Mouse (Mus musculus): ENCODE measurements at regions not wholly inside any gene's neighbourhood (a gene's known extent, or its start where the extent isn't known, plus 50 kb on each side); places are given as distances from the start of the nearest gene placed in this dataset.

DNA sequence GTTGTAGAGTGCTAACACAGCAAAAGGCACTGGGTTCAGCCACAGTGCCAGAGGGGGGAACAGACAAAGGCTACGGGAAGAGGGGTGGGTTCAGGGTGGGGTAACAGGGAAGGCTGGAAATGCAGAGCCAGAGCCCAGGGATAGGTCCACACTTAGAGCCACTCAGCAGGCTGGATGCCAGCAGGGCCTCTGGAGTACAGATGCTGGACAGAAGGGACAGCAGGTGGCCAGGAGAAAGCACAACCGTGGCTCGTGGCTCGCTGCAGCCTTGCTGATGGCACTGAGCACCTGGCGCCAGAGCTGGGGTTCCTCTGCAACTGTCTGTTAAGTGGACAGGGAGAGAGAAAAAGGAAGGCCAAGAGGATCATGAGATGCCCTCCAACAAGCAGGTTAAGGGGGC lies 174.2 kb downstream of the Mroh4 start:
- DNase-seq (ENCODE audit: extremely low read depth, insufficient read length, low spot score), result no peak

DNA sequence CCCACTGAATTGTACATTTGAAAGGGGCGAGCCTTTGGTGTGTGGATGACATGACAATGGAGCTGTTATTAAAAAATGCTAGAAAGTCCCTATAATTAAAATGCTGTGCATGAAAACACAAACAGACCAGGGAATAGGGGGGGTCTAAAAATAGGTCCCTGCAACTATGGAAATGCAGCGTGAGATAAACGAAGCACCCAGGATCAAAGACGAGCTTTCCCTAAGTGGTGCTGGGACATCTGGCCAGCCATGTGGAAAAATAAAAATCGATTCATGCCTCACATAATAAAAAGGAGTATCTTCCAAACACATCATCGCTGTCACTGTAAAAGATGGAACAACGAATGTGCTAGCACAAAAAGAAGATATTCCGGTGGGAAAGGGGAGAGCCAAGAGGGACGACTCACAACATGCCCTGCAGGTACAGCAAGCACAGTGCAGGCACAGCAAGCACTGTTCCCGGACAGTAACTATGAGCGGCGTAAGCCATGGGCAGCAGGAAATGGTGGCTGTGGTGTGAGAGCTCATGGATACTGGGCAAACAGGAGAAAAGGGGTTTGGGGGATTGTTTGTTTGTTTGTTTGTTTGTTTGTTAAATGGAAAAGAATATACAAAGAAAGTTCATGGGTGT lies 176.7 kb downstream of the Mroh4 start:
- DNase-seq (ENCODE audit: extremely low read depth, insufficient read length, low spot score), result no peak

DNA sequence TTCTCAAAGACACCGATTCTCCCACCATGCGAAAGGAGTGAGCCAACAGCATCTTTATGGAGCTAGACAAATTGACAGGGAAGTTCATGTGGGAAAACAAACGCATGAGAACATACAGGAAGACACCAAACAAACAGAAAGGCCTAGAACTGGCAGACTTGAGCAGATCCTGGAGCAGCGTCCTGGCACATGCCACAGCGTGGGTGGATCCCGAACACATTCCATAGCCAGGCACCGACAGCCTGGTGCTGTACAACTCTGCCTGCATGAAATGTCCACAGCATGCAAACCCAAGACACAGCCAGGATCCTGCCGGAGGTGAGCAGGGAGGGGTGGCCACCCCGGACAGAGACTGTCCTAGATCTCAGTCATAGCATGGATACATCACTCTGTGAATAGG lies 177.2 kb downstream of the Mroh4 start:
- DNase-seq (ENCODE audit: extremely low read depth, insufficient read length, low spot score), result no peak

DNA sequence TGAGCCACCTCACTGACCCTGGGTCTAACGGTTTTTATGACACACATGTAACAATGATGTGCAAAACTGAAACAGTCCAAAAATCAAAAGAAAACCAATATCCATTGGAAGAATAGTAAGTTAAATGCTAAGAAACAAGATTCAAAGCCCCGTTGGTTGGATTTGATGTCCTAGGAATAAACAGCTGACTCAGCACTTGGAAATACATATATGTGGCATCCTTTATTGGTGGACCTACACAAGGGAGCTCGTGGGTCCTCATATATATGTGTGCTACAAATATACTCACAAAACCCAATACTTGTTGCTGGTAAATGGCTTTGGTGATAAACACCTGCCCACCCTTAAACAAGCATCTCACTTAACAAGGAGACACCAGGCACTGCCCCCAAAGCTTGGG lies 178.2 kb downstream of the Mroh4 start:
- no peak for DNase-seq (ENCODE audit: extremely low read depth, insufficient read length, low spot score)

DNA sequence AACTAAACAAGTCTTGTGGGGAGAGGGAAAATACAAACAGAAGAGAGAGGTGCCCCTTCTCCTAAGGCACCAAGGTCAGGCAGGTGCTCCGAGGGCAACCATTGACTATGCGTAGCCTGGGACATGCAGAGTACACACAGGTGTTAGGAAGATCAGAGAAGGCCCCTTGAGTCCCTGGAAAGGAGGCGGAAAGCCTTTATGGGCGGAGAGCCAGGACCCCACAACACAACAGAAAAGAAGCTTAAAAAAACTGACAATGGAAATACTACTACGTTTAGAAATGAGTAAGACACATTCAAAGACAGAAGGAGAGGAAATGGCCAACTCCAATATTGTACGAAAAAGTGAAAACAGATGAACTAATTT lies 179.5 kb downstream of the Mroh4 start:
- DNase-seq (ENCODE audit: extremely low read depth, insufficient read length, low spot score), result no peak

DNA sequence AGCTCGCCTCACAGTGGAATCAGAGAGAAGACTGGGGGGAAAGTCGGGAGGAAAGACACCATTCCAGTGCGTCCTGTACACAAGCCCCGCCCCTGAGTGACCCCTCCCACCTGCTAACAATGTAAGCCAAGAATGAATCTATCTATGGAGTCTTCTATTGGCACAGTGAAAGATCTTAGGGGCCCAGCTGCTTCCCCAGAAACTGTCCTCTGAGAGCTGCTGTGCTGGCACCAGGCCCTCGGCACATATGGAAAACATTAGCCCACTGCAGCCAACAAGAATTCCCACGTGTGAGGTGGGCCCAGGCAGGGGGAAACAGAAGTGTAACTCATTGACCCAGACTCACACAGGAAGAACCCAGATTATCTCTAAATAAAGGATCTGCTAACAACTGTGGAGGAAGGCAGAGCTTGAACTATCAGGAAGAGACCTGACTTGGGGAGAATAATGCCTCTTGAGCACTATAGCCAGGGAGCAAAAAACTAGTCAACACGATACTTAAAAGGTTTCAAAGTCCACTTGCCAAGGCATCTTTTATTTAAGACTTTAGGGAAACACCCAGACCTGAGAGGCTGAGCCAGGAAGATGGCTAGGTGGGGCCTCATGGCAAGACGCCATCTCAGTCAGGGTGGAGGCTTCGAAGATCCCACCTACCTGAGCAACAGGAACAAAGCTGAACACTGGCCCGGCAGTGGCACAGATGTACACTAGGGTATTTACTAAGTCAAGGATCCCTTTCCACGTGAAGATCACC lies 180.1 kb downstream of the Mroh4 start:
- DNase-seq (ENCODE audit: extremely low read depth, insufficient read length, low spot score), result no peak

DNA sequence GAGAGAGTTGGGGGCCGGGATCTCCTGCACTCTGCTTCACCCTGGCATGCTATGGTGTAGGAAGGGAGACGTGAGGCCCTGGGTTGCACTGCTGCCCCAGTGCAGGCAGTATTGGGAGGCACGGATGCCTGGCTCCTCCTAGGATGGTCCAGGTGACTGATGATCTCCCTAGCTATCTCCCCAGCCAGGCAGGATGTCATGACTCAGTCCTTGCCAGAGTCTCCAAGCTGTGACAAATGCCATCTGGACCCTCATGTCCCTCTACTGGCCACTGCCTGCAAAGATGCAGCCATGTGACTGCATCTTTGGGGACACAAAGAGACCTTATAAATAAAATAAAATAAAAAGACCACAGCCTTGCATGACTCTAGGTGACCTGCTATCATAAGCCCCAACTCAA lies 181.6 kb downstream of the Mroh4 start:
- DNase-seq (ENCODE audit: extremely low read depth, insufficient read length, low spot score), result no peak

DNA sequence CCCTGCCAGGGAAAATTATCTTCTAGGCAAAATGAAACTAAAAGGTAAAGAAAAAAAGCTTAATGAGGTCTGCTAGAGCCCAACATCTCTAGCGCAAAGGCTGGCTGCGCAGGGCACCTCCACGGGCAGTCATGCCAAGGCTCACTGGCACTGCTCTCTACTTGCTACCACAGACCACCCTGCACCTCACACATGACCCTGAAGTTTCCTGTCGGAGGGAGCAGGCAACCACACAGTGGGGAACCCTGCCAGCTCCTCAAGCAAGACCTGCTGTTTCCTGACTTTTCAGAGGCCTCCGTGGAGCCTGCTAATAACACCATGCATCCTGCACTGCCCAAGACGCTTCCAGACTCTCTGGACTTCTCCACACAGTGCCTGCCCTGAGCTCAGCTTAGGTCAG lies 182.3 kb downstream of the Mroh4 start:
- no peak for DNase-seq (ENCODE audit: extremely low read depth, insufficient read length, low spot score)

DNA sequence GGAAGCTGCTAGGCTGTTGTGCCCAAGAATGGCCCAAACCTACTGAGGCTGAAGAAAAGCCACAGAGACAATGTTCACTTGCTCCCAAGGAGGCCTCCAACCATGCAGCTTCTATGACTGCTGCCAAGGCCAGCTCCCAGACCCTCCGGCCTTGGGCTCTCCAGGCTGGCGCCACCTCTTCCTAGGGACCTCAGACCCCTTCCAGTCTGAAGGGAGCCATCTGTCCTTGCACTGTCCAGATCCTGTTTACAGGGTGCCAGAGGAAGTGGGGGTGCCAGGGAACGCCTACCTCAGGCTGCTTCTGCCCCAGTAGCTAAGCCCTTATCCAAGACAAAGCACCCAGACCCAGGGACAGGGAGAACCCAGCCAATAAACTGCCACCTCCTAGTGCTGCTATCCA lies 183.7 kb downstream of the Mroh4 start:
- DNase-seq (ENCODE audit: extremely low read depth, insufficient read length, low spot score), result no peak

DNA sequence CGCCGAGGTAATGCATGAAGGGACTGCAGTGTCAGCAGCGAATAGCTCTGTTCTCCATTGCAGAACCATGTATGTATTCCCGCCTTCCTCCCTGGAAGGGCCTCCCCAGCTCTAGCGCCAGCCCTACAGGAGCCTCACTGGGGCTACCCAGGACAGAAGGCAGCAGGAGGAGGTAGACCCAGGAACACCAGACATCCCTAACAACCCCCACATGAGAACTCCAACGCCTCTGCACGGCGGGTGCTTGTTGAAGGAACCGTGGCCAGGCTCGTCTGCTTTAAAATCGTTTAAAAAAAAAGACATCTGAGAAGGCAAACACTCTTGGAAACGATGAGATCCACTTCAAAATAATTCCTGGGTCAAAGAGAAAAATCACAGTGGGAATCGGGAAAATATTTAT lies 194.3 kb downstream of the Mroh4 start:
- no peak for DNase-seq (ENCODE audit: extremely low read depth, insufficient read length, low spot score)

DNA sequence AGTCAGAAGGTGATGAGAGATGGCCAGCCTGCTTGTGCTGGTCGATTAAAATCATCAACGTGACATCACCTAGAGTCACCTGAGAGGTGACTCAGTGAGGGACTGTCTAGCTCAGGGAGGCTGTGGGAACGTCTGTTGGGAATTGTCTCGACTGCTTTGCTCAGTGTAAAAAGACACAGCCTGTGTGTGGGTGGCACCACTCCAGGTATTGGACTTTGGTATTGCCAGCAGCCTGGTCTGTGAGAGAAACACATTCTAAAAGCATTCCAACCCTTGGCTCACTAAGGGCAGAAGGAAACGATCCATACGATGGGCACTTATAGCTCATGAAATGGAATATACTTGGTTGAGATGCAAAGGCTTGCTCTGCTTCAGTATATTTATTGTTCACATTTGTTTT lies 209.2 kb downstream of the Mroh4 start:
- DNase-seq (ENCODE audit: extremely low read depth, insufficient read length, low spot score), result no peak

DNA sequence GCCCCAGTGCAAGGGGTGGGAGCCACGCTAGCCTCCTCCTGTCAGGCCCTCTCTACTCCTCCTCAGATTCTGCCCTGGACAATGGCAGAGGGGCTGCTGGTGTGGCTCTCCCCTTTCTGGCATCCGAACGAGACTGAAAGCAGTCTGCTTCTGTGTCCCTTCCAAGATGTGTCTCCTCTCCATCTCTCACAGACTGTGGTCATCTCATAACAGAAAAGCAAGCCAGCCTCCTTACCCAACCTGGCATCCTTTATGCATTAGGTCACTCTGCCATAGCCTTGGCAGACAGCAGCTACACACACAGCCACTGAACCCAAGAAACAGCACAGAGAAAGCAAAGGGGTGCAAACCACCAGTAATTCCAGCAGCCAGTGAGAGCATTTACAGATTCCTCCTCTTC lies 213.2 kb downstream of the Mroh4 start:
- no peak for DNase-seq (ENCODE audit: extremely low read depth, insufficient read length, low spot score)

DNA sequence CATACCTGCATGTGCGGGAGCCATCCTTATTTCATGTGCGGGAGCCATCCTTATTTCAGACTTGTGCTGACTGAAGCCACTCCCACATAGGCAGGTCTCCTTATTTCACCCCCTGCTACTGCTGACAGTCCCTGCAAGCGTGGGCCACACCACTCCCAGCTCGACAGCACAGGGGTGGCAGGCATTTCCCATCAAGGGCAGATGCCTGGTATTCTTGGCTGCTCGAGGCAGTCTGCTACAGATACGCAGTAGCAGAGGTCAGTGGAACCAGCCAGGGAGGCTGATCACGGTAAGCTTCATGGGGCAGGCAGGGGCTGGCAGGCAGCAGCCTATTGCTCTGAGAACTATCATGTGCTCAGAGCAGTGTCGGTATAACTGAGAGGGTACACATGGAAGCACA lies 215.6 kb downstream of the Mroh4 start:
- DNase-seq (ENCODE audit: extremely low read depth, insufficient read length, low spot score), result no peak

DNA sequence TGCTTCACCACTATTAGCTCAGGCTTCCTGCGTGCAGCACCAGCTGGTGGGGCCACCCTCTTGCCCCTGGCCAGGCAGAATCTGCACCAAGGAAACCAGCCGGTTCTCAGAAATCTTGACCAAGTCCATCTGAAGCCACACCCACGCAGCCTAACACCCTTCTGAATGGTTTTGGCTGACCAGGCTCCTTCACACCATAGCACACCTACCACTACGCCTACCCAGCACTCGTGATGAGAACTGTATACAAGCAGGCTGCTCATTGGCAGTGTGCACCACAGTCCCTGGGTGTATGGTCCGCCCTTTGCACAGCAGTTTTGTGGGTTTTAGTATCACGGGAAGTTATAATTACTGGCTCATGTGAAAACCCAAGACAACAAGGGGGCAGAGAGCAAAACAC lies 217.5 kb downstream of the Mroh4 start:
- DNase-seq (ENCODE audit: extremely low read depth, insufficient read length, low spot score), result no peak

DNA sequence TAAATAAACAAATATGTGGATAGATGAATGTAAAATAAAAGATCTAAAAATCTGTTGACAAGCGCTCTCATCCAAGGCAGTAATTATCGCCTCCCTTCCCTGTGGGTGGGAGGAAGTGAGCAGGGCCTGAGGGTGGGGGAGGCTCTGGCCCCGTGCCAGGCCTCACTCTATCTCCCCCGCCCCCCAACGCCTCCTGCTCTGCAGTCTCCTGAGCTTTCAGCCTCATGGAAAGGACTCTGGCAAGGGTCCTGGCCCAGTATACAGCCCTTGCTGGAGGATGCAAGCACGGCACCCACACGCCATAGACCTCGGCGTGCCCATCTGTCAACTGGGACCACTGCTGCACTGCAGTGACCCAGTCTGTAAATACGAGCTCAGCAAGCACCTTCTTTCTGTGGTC lies 222.9 kb downstream of the Mroh4 start:
- DNase-seq (ENCODE audit: extremely low read depth, insufficient read length, low spot score), result no peak

DNA sequence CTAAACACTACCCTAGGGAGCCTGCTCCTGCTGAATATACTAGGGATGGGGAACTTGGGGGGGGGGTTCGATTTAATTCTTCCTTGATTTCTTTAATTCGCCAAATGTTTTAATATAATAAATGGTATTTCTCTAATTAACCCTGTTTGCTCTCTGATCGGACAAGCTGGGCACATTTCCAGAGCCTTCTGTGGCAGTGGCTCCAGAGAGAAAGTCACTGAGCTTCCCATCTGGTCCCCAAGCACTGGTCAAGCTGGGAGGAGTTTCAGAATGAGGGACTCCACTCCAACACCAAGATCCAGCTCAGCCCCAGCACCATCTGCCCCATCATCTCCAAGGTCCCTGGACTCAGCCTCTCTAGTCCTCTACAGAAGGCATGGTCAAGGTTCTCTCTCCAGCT lies 223.9 kb downstream of the Mroh4 start:
- DNase-seq (ENCODE audit: extremely low read depth, insufficient read length, low spot score), result no peak

DNA sequence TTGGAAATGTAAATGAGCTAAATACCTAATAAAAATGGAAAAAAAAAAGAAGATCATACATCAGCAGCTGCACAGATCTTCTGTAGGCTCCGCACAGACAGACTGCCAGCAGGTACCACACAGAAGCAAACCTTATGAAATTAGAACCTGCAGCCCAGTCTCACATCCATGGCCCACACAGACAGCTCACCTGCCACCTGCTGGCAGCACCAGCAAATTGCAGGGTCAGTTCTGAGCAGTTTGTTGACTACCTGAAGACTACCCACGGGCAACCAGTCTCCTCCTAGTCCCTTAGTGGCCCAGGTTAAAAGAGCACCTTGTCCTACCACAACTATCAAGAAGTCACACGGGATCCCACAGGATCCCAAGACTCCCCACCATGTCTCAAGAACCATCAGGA lies 225.1 kb downstream of the Mroh4 start:
- peak; percentile 25 for DNase-seq (ENCODE audit: extremely low read depth, insufficient read length, low spot score)

DNA sequence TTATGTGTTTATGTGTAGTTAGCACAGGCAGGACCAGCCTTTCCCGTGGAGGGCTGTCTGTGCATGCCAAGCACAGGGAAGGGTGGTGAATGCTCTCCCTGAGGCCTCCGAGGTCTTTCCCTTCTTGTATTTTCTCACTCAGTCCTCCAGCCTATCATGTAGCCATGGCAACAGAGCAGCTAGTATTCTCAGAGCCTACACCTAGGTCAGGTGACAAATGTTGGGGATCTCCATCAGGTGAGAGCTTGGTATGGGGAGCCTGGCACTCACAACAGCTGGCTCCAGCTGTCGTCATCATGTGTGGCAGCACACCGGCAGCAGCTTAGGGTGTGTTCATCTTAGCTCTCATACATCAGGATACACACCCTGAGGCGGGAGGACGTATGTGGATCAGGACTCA lies 231.3 kb downstream of the Mroh4 start:
- DNase-seq (ENCODE audit: extremely low read depth, insufficient read length, low spot score), result no peak

DNA sequence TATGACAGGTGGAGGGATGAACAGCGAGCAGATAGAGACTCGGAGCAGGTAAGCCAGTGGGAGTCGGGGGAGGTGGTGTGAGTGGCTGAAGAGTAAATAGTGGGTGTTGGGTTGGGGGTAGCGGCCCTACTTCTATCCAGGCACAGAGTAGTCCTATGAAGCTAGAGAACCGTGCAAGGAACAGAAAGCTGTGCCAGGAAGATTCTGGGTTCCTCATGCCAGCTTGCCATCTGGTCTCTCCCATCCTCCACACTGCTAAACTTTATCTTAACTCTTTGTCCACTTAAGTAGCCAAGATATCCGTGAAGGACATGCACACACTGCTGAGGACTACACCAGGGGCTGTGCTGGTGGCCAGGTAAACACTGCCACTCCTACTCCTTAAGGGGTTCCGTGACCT lies 234.9 kb downstream of the Mroh4 start:
- no peak for DNase-seq (ENCODE audit: extremely low read depth, insufficient read length, low spot score)

DNA sequence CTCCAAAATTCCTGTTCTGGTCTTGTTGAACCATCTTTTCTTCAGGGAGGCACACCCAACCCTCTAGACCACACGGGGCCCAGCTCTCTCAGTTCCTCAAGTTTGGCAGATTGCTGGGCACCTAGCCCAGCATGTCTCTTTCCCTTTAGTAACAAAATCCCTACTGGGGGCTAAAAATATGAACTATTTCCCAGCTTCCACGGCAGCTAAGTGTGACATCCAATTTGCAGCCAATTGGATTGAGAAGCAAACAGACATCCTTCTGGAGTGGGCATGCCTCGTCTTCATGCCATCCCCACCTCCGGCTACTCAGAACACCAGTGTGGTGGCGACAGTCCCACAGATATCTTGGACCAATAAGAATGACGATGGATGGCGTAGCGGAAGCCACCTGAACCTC lies 240.1 kb downstream of the Mroh4 start:
- DNase-seq (ENCODE audit: extremely low read depth, insufficient read length, low spot score), result no peak

DNA sequence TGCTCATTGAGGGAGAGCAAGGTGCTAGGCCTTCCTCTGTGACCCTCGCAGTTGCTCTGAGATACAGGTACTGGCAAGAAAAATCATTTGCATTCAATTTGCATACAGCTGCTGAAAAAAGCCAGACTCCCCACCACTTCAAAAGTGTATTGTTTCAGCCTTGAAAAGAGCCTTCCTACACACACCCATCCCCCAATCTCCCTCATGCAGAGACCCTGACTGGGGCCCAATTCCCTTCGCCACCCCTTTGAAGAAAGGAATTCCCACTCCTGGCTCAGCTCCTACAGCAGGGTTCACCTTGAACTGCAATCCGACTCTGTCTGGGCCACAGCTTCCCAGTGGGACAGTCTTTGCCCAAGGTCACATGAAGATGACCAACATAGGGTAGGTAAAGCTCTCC lies 248.6 kb downstream of the Mroh4 start:
- DNase-seq (ENCODE audit: extremely low read depth, insufficient read length, low spot score), result no peak

DNA sequence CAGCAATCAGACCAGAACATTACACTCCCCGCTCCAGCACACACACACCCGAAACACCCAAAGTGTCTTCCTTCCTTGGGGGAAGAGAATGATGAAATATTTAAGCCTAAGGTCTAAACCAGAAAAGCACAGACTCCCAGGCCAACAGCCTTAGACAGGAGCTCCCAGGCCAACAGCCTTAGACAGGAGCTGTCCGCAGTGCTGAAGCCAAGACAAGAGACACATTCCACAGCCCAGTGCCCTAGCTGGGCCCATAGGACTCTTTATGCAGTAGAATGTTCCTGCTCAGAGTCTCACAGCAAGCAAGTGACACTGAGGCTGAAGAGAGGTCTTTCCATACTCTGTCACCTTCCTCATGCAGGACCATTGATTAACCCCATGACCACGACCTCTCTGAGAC lies 253.6 kb downstream of the Mroh4 start:
- DNase-seq (ENCODE audit: extremely low read depth, insufficient read length, low spot score), result no peak

DNA sequence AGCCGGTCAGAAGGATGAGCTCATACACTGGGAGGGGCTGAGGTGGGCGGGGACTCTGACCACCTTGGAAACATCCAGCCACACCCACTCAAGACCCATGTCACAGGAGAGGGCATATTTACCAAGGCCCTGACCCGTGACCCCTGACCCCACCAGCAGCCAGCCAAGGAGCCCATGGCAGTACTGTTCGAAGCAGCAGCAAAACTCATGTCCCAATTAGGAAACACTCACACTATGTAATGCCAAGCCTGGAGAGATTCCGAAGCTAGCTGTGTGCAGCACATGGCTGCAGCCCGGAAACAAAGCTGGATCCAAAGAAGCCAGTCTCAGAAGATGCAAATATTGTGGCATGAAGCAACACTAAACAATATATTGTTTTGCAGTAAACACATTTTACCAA lies 256.8 kb downstream of the Mroh4 start:
- no peak for DNase-seq (ENCODE audit: extremely low read depth, insufficient read length, low spot score)

Data from 3134 (cell line).